Mouse (Mus musculus) adrenal gland, postnatal 4 days (tissue): ENCODE data around the gene Spdye4a. TPM values are rescaled to one million over a fixed set of nuclear protein-coding genes. Genes with fewer than 3 reads are reported as not detected.

Experiments
- DNase-seq, 2 experiments: peaks; one replicate each; pipeline ENCODE4 v3.0.0; 2021 to 2022; ENCODE audit warnings: low spot score in 2 of 2, mixed read lengths in 2 of 2
- long read RNA-seq, 2 experiments: library from polyadenylated mRNA; stranded (forward); transcript quantifications; one replicate each; pipeline ENCODE4 v2.0.0; 2021
- total RNA-seq, 2 experiments: library from RNA; stranded (reverse); gene quantifications; 2 replicates each; pipeline ENCODE4 v1.2.3; 2021

Spdye4a gene
- total RNA-seq, result not detected
- long read RNA-seq, experiment 1, result 0 reads
- long read RNA-seq, experiment 2, result 0 reads

- DNase-seq, result no peak
These were observed at the start of gene Spdye4a for GRCm38 (mm10) chr5:143226790-143227189. Gene Spdye4a (minus strand): TSS chr5:143226890.

- DNase-seq, result no peak
These were observed 49.1 kb upstream of the Spdye4a start for GRCm38 (mm10) chr5:143275761-143276160.

- DNase-seq, result no peak
These were observed 46.0 kb upstream of the Spdye4a start for GRCm38 (mm10) chr5:143272540-143273330.

- no peak for DNase-seq
These were observed 45.4 kb upstream of the Spdye4a start for GRCm38 (mm10) chr5:143272108-143272507.

GRCm38 (mm10) chr5:143271642-143272041, 45.0 kb upstream of the Spdye4a start:
- DNase-seq, result no peak

- DNase-seq, result no peak
These were observed 43.4 kb upstream of the Spdye4a start for GRCm38 (mm10) chr5:143270151-143270519.

GRCm38 (mm10) chr5:143269363-143270150, 42.9 kb upstream of the Spdye4a start, which contains the start of gene Zfp316:
Gene Zfp316 (minus strand): TSS chr5:143270022.
- DNase-seq, result peak; percentile 31 to 44

- no peak for DNase-seq
These were observed 42.3 kb upstream of the Spdye4a start for GRCm38 (mm10) chr5:143268985-143269362.

GRCm38 (mm10) chr5:143266794-143267193, 40.1 kb upstream of the Spdye4a start:
- no peak for DNase-seq

GRCm38 (mm10) chr5:143265409-143265808, 38.7 kb upstream of the Spdye4a start:
- DNase-seq, result no peak

GRCm38 (mm10) chr5:143264689-143265088, 38.0 kb upstream of the Spdye4a start:
- no peak for DNase-seq

- no peak for DNase-seq
These were observed 34.9 kb upstream of the Spdye4a start for GRCm38 (mm10) chr5:143261636-143262035.

- DNase-seq, result no peak
These were observed 29.1 kb upstream of the Spdye4a start for GRCm38 (mm10) chr5:143255802-143256201.

GRCm38 (mm10) chr5:143255131-143255519, 28.4 kb upstream of the Spdye4a start:
- DNase-seq, result no peak

GRCm38 (mm10) chr5:143254487-143255130, 27.9 kb upstream of the Spdye4a start:
- no peak for DNase-seq

GRCm38 (mm10) chr5:143253881-143254486, 27.3 kb upstream of the Spdye4a start:
- no peak for DNase-seq

- DNase-seq, result no peak
These were observed 26.6 kb upstream of the Spdye4a start for GRCm38 (mm10) chr5:143253186-143253880.

- DNase-seq, result no peak
These were observed 26.1 kb upstream of the Spdye4a start for GRCm38 (mm10) chr5:143252791-143253185.

- DNase-seq, result no peak
These were observed 25.3 kb upstream of the Spdye4a start for GRCm38 (mm10) chr5:143252039-143252438.

- DNase-seq, result no peak
These were observed 18.2 kb upstream of the Spdye4a start for GRCm38 (mm10) chr5:143244926-143245325.

- DNase-seq, result no peak
These were observed 9.3 kb upstream of the Spdye4a start for GRCm38 (mm10) chr5:143236036-143236435.
